Mouse (Mus musculus) hematopoietic stem cell, adult 5-6 weeks (primary cell): ENCODE measurements at regions not wholly inside any gene's neighbourhood (a gene's known extent, or its start where the extent isn't known, plus 50 kb on each side); places are given as distances from the start of the nearest gene placed in this dataset.

Experiments
- ATAC-seq, 2 experiments: fragments of 125-278 bp in 1 of 2; replicated peaks in 1 of 2; 2 replicates each; pipeline ENCODE4 v1.8.0; 2016 to 2017; ENCODE audit warnings: inconsistent platforms in 2 of 2, mild to moderate bottlenecking in 2 of 2, moderate number of reproducible peaks in 2 of 2, low read depth in 1 of 2, moderate TSS enrichment in 1 of 2; ENCODE audit not compliant: low FRiP score in 2 of 2, poor library complexity in 2 of 2, severe bottlenecking in 2 of 2, insufficient read depth in 1 of 2, low TSS enrichment in 1 of 2

GRCm38 (mm10) chr14:78383256-78383709 is 75.4 kb upstream of the Tnfsf11 start:
- ATAC-seq: peak; percentile 80 to 85

DNA sequence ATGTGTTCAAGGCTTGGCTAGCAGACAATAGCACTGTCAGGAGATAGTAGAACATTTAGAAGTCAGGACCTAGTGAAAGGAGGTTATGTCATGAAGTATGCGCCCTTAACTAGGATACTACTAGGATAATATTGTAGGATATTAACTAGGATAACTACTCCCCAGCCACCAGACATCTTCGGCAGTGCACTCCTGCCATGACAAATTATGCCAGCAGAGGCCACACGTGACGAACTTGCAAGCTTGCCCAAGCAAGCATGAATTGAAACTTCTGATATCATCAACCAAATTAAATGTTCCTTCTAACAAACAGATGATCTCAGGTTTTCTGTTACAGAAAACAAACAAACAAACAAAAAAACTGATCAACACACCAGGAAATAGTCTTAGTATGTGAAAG is 72.2 kb upstream of the Tnfsf11 start:
- no peak for ATAC-seq

DNA sequence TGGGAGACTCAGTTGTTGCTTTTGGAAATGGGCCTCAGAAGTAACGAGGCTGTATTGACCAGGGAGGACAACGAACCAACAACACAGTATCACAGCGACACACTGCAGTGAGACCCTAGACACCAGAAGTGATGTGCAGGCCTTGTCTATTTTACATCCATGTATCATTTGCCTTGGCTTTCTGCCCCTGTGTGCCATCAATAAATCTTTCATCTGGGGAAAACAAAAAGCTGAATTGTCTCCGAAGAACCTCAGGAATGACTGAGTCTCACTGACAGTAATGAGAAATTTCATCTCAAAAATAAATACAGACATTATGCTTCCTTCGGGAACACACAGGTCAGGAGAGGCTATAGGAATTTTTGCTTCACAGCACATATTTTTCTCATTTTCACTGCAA is 68.7 kb upstream of the Tnfsf11 start:
- no peak for ATAC-seq

DNA sequence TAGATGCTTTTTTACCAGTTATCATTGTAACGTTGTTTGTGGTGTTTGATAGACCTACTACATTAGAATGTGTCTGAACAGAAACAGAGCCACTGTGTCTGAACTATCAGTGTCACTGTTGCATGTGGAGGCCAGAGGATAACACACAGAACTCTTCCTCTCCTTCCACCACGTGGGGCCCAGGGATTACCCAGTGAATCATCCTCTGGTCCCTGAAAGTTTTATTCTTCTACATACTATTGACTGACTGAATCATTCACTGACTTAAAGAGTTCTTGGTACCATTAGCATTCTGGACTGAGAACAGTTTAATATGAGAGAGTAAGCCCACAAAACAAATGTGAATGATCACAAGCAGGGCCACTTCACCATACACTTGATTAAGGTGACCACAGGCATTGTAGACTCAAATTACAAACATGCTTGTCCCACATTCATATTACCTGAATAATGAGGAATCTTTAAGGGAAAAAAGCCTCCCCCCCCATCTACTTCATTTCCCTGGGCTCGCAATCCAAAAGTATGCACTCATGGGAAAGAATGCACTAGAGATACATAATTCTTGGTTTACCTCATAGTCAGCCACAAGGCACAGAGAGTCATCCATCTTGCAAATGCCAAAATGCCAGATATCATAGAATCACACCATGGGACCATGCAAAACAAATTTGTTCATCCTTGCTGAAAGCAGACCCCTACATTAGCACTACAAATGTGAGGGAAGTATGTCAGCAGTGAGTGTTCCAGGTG is 68.1 kb upstream of the Tnfsf11 start:
- no peak for ATAC-seq

GRCm38 (mm10) chr14:78372102-78372501 is 64.3 kb upstream of the Tnfsf11 start:
- peak in 1 of 2 experiments; percentile 21; a peak in 1 of 4 replicates for ATAC-seq

GRCm38 (mm10) chr14:78368881-78369280 is 61.0 kb upstream of the Tnfsf11 start:
- ATAC-seq: no peak

GRCm38 (mm10) chr14:78364822-78365221 is 57.0 kb upstream of the Tnfsf11 start:
- ATAC-seq: no peak

- ATAC-seq: no peak
Observed at GRCm38 (mm10) chr14:78363123-78363522, 55.3 kb upstream of the Tnfsf11 start.
